Mouse (Mus musculus): ENCODE data around the gene Slc26a3. TPM values are rescaled to one million over a fixed set of nuclear protein-coding genes. Genes with fewer than 3 reads are reported as not detected.
A peak's percentile ranks its signal among the peaks of the same experiment; 100 is the strongest.
"Not testable (repeated sequence)": the region's sequence is repeated elsewhere in the genome, so short reads cannot be mapped to it uniquely, and the experiment has no call there.

Slc26a3 gene
- polyA plus RNA-seq, 2 experiments, result 0.04 TPM; not detected in 1

GRCm38 (mm10) chr12:31449341-31449740 is 58.7 kb downstream of the Slc26a3 start:
- no peak for DNase-seq (ENCODE audit: low spot score)
- no peak for ATAC-seq (ENCODE audit: low FRiP score, low read depth)
- no peaks in the 10 kb centered on the region for H3K36me3 ChIP-seq (ENCODE audit: control insufficient read depth, insufficient read depth, low read length)
- no peaks in the 10 kb centered on the region for H3K27me3 ChIP-seq (ENCODE audit: control insufficient read depth, insufficient read depth, low read length)
- no peak overlapping the region for H3K9ac ChIP-seq (ENCODE audit: low read depth, low read length, severe bottlenecking)
- no peak overlapping the region for H3K4me3 ChIP-seq (replicated peaks; ENCODE audit: low read length)
- no peak for TF ChIP-seq POLR2A (IDR thresholded peaks at IDR 0.05; ENCODE audit: borderline replicate concordance, extremely low read depth, insufficient read depth, insufficient read length)
- WGBS, result 85% methylated on average over 3 of the region's 3 CpGs
- peaks cover 1% of the 10 kb centered on the region; the same call in 1 of the 2 replicates for H3K4me1 ChIP-seq (ENCODE audit: control insufficient read depth, insufficient read depth, low read length)
- no peak overlapping the region for H3K4me2 ChIP-seq (replicated peaks; ENCODE audit: low read depth, low read length, severe bottlenecking)
- no peaks in the 10 kb centered on the region for H3K9me3 ChIP-seq (ENCODE audit: control insufficient read depth, low read length)
- H3K27ac ChIP-seq (replicated peaks; ENCODE audit: low read depth, low read length), result no peak overlapping the region

GRCm38 (mm10) chr12:31456271-31456670 is 65.6 kb downstream of the Slc26a3 start:
- TF ChIP-seq POLR2A (IDR thresholded peaks at IDR 0.05; ENCODE audit: borderline replicate concordance, extremely low read depth, insufficient read depth, insufficient read length), result no peak
- Histone ChIP-seq H3K27me3 (ENCODE audit: control insufficient read depth, insufficient read depth, low read length) (no peaks in the 10 kb centered on the region), H3K9ac (ENCODE audit: low read depth, low read length, severe bottlenecking) (no peak overlapping the region), H3K4me1 (ENCODE audit: control insufficient read depth, insufficient read depth, low read length) (no peaks in the 10 kb centered on the region), H3K27ac (replicated peaks; ENCODE audit: low read depth, low read length) (no peak overlapping the region), H3K4me2 (replicated peaks; ENCODE audit: low read depth, low read length, severe bottlenecking) (no peak overlapping the region), H3K4me3 (replicated peaks; ENCODE audit: low read length) (no peak overlapping the region), H3K9me3 (ENCODE audit: control insufficient read depth, low read length) (no peaks in the 10 kb centered on the region), H3K36me3 (ENCODE audit: control insufficient read depth, insufficient read depth, low read length) (no peaks in the 10 kb centered on the region)
- no peak for ATAC-seq (ENCODE audit: low FRiP score, low read depth)
- 89% methylated on average over 9 of the region's 9 CpGs for WGBS
- DNase-seq (ENCODE audit: low spot score), result no peak

- Histone ChIP-seq H3K27me3 (ENCODE audit: control insufficient read depth, insufficient read depth, low read length) (no peaks in the 10 kb centered on the region), H3K4me2 (replicated peaks; ENCODE audit: low read depth, low read length, severe bottlenecking) (no peak overlapping the region), H3K36me3 (ENCODE audit: control insufficient read depth, insufficient read depth, low read length) (no peaks in the 10 kb centered on the region), H3K9me3 (ENCODE audit: control insufficient read depth, low read length) (no peaks in the 10 kb centered on the region), H3K4me3 (replicated peaks; ENCODE audit: low read length) (no peak overlapping the region), H3K27ac (replicated peaks; ENCODE audit: low read depth, low read length) (no peak overlapping the region), H3K4me1 (ENCODE audit: control insufficient read depth, insufficient read depth, low read length) (no peaks in the 10 kb centered on the region), H3K9ac (ENCODE audit: low read depth, low read length, severe bottlenecking) (no peak overlapping the region)
- DNase-seq (ENCODE audit: low spot score) (no peak), ATAC-seq (ENCODE audit: low FRiP score, low read depth) (no peak)
- WGBS, result 61% methylated on average over 4 of the region's 4 CpGs
- no peak for TF ChIP-seq POLR2A (IDR thresholded peaks at IDR 0.05; ENCODE audit: borderline replicate concordance, extremely low read depth, insufficient read depth, insufficient read length)
These were observed 67.8 kb downstream of the Slc26a3 start for GRCm38 (mm10) chr12:31458474-31458873.

- not testable (repeated sequence) for H3K4me3 ChIP-seq (replicated peaks; ENCODE audit: low read length); H3K36me3 ChIP-seq (ENCODE audit: control insufficient read depth, insufficient read depth, low read length); H3K27ac ChIP-seq (replicated peaks; ENCODE audit: low read depth, low read length); DNase-seq (ENCODE audit: low spot score); H3K4me2 ChIP-seq (replicated peaks; ENCODE audit: low read depth, low read length, severe bottlenecking); H3K9ac ChIP-seq (ENCODE audit: low read depth, low read length, severe bottlenecking); H3K9me3 ChIP-seq (ENCODE audit: control insufficient read depth, low read length); H3K27me3 ChIP-seq (ENCODE audit: control insufficient read depth, insufficient read depth, low read length); H3K4me1 ChIP-seq (ENCODE audit: control insufficient read depth, insufficient read depth, low read length); ATAC-seq (ENCODE audit: low FRiP score, low read depth)
- WGBS, result 40% methylated on average over 3 of the region's 3 CpGs
These were observed 69.6 kb downstream of the Slc26a3 start for GRCm38 (mm10) chr12:31460270-31460669.

- Histone ChIP-seq H3K4me2 (replicated peaks; ENCODE audit: low read depth, low read length, severe bottlenecking) (no peak overlapping the region), H3K9ac (ENCODE audit: low read depth, low read length, severe bottlenecking) (no peak overlapping the region), H3K4me1 (ENCODE audit: control insufficient read depth, insufficient read depth, low read length) (no peaks in the 10 kb centered on the region), H3K4me3 (replicated peaks; ENCODE audit: low read length) (no peak overlapping the region), H3K27ac (replicated peaks; ENCODE audit: low read depth, low read length) (no peak overlapping the region), H3K9me3 (ENCODE audit: control insufficient read depth, low read length) (no peaks in the 10 kb centered on the region), H3K36me3 (ENCODE audit: control insufficient read depth, insufficient read depth, low read length) (no peaks in the 10 kb centered on the region), H3K27me3 (ENCODE audit: control insufficient read depth, insufficient read depth, low read length) (no peaks in the 10 kb centered on the region)
- DNase-seq (ENCODE audit: low spot score) (no peak), ATAC-seq (ENCODE audit: low FRiP score, low read depth) (no peak)
- TF ChIP-seq POLR2A (IDR thresholded peaks at IDR 0.05; ENCODE audit: borderline replicate concordance, extremely low read depth, insufficient read depth, insufficient read length), result no peak
- WGBS, result 94% methylated on average over 9 of the region's 9 CpGs
These were observed 70.7 kb downstream of the Slc26a3 start for GRCm38 (mm10) chr12:31461371-31461770.

GRCm38 (mm10) chr12:31462615-31463014 is 71.9 kb downstream of the Slc26a3 start:
- Histone ChIP-seq H3K4me1 (ENCODE audit: control insufficient read depth, insufficient read depth, low read length) (no peaks in the 10 kb centered on the region), H3K4me3 (replicated peaks; ENCODE audit: low read length) (no peak overlapping the region), H3K9me3 (ENCODE audit: control insufficient read depth, low read length) (no peaks in the 10 kb centered on the region), H3K27me3 (ENCODE audit: control insufficient read depth, insufficient read depth, low read length) (no peaks in the 10 kb centered on the region), H3K36me3 (ENCODE audit: control insufficient read depth, insufficient read depth, low read length) (no peaks in the 10 kb centered on the region), H3K9ac (ENCODE audit: low read depth, low read length, severe bottlenecking) (no peak overlapping the region), H3K27ac (replicated peaks; ENCODE audit: low read depth, low read length) (no peak overlapping the region), H3K4me2 (replicated peaks; ENCODE audit: low read depth, low read length, severe bottlenecking) (no peak overlapping the region)
- DNase-seq (ENCODE audit: low spot score), result no peak
- no peak for ATAC-seq (ENCODE audit: low FRiP score, low read depth)
- no peak for TF ChIP-seq POLR2A (IDR thresholded peaks at IDR 0.05; ENCODE audit: borderline replicate concordance, extremely low read depth, insufficient read depth, insufficient read length)
- WGBS, result 40% methylated on average over 4 of the region's 4 CpGs

GRCm38 (mm10) chr12:31478182-31478581 is 87.5 kb downstream of the Slc26a3 start:
- not testable (repeated sequence) for H3K27me3 ChIP-seq (ENCODE audit: control insufficient read depth, insufficient read depth, low read length); H3K9ac ChIP-seq (ENCODE audit: low read depth, low read length, severe bottlenecking); H3K4me1 ChIP-seq (ENCODE audit: control insufficient read depth, insufficient read depth, low read length); H3K4me2 ChIP-seq (replicated peaks; ENCODE audit: low read depth, low read length, severe bottlenecking); H3K36me3 ChIP-seq (ENCODE audit: control insufficient read depth, insufficient read depth, low read length); H3K9me3 ChIP-seq (ENCODE audit: control insufficient read depth, low read length); H3K27ac ChIP-seq (replicated peaks; ENCODE audit: low read depth, low read length); DNase-seq (ENCODE audit: low spot score); H3K4me3 ChIP-seq (replicated peaks; ENCODE audit: low read length)
- WGBS, result 92% methylated on average over 5 of the region's 6 CpGs
- ATAC-seq (ENCODE audit: low FRiP score, low read depth), result peak; percentile 53; the same call in 1 of the 2 replicates
